Mouse (Mus musculus): ENCODE results near the gene Nos1ap.

- TF ChIP-seq POLR2A (IDR thresholded peaks at IDR 0.05; ENCODE audit: borderline replicate concordance, low read depth, low read length): no peak
- no peak for TF ChIP-seq CTCF (IDR thresholded peaks at IDR 0.05; ENCODE audit: low read depth, low read length)
These were observed 24.7 kb downstream of the Nos1ap start for GRCm38 (mm10) chr1:170564926-170565325.
